Mouse (Mus musculus) embryo, embryonic 11 days (tissue): ENCODE measurements around the gene Mvb12b.

Experiments
- DNase-seq: peaks from one replicate; pipeline ENCODE4 v3.0.0-alpha.2; 2015

The Mvb12b gene

GRCm38 (mm10) chr2:33717821-33718351 lies 169.9 kb downstream of the Mvb12b start:
- DNase-seq = peak; percentile 70

GRCm38 (mm10) chr2:33717378-33717777 lies 170.4 kb downstream of the Mvb12b start:
- peak; percentile 35 for DNase-seq

DNA sequence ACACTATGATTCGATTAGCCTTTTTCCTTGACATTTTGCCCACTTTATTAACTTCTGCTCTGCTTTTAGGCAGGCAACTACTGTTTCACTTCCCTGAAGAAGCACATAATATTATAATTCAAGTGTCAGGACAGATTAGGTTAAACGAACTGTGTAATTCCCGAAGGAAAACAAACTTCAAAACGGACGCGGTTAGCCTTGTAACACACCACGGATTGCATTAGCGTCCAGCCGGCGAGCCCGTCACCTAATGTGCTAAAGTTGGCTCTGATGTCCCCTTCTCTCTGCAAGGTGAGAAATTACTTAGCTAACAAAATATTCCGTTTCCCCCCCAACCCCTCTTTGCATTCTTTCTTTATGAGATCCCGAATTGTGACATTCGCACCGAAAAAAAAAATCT lies 170.9 kb downstream of the Mvb12b start:
- peak; percentile 37 for DNase-seq

DNA sequence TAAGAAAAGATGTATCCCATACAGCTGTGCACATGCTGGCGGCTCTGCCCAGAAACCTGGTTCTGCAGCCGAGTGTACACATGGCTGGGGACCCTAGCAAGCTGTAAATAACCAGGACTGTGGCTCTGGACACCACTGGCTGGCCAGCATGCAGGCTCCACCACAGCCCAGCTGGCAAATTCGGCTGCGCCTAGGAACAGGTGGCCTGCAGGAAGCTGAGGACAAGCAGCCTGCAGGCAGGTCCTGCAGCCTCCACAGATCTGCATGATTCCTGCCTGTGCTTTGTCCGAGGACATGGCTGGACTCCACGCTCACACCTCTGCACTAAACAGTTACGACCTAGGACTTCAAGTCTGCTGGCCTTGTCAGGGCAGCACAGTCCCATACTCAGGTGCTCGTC lies 172.8 kb downstream of the Mvb12b start:
- DNase-seq = peak; percentile 47

DNA sequence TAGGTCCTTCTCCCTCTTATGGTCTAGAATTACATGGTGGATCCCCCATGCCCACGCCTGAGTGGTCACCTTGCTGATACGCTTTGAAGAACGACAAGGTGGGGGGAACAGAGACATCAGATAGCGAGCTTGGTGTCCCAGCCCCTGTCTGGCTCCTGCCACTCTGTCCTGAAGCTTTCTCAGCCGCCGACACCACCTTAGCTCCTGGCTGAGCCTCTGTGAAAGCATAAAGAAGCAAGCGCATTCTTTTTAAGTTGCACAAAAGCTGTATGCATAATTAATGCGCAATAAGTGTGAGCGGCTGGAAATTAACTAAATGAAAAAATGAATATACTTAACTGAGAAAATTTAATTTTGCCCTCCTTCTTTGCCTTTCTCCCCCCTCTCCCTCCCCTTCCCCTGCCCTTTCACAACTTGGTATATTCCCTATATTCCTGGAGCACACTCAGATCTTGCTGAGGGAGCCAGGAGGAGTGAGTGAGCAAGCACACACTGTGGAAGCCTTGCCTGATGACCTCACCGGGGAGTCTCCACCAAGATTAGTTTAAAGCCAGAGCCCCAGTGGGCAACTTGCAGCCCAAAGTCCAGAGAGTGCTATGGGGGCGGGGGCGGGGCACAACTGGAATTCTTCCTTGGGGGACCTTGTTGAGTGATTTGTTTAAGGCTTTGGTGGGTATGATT lies 174.0 kb downstream of the Mvb12b start:
- DNase-seq = peak; percentile 49

- DNase-seq = no peak
These were observed 174.9 kb downstream of the Mvb12b start for GRCm38 (mm10) chr2:33712811-33713210.

GRCm38 (mm10) chr2:33708831-33709230 lies 178.9 kb downstream of the Mvb12b start:
- DNase-seq = no peak

GRCm38 (mm10) chr2:33708096-33708495 lies 179.7 kb downstream of the Mvb12b start:
- peak; percentile 42 for DNase-seq

GRCm38 (mm10) chr2:33706403-33706802 lies 181.3 kb downstream of the Mvb12b start:
- DNase-seq = no peak

DNA sequence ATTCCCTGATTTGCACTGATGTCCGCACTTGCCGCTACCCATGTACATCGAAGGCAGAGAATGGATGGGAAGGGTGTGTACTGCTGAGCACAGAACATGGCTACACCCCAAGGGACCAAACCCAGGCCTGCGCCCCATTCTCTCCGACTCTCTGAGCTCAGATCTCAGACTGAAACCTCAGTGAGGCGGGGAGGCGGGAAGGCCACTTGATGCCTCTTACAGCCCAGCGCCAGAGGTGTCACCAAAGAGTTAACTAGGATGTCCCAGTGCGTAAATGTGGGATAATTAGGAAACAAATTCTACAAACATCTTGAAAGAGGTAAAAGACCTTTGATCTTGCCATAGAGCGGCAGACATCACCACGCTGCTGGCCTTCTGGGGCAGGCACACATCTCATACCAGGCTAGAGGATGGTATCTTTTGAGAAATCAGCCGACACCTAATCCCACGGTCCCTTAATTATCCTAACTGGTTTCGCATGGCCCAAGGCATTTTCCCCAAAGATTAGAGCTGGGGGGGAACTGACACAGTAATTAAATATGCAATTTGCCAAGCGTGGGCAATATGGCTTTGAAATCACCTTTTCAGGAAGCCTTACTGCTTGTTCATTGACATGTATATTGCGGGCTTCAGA lies 181.9 kb downstream of the Mvb12b start:
- peak; percentile 45 for DNase-seq

- peak; percentile 30 for DNase-seq
These were observed 184.5 kb downstream of the Mvb12b start for GRCm38 (mm10) chr2:33703286-33703685.

DNA sequence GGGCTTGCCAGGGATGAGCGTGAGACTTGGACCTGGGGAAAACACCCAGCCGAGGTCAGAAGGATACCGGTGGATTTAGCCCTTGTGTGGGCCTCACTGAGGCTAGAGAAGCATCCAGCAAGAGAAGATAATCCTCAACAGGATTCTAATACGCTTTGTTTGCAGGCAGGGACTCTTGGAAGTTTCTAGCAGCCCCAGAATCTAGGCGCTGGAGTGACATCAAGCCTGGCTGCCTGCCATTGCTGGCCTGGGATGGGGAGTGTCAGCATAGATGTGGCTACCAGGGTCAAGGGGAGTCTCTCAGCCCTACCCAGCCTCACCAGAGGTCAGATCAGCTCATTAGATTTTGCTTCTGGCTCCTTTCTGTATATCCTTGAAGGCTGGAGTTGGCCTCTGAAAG lies 185.0 kb downstream of the Mvb12b start:
- no peak for DNase-seq

GRCm38 (mm10) chr2:33701446-33701815 lies 186.3 kb downstream of the Mvb12b start:
- peak; percentile 44 for DNase-seq

DNA sequence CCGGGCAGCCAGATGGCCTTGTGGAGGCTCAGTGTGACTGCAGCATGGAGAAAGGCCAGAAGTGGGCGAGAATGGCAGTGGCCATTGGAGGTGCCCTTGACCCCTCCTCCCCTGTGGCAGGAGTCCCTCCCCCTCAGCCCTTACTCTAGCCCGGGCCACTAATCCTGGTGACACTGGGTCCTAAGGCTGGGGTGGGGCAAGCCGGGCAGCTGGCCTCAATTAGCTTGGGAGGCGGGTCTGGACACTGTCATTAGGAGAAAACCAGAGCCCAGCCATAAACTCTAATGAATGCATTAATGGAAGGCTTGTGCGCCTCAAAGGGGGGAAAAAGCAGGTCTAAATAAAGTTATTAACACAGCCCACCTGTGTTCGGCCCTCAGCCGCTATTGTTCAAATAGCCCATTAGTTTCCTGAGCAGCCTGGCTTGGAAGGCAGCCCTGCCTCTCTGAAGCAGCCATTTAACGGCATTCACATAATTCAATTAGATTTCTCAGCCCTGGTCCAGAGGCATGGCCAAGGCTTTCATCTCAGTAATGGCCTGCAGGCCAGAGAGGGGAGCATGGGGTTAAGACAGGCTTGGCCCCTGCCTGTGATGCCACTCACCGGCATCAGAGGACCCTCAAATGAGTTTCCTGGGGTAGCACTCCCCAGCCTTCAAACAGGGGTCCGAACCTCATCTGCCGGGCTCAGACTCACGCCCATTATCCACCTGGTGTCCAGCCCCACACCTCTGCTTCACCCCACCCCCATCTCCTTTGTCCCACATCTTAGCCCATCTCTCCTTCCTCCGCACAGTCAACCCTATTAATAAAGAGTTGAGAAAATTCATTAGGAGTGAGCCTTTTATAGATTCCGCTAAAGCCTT lies 186.9 kb downstream of the Mvb12b start:
- peak; percentile 75 for DNase-seq

DNA sequence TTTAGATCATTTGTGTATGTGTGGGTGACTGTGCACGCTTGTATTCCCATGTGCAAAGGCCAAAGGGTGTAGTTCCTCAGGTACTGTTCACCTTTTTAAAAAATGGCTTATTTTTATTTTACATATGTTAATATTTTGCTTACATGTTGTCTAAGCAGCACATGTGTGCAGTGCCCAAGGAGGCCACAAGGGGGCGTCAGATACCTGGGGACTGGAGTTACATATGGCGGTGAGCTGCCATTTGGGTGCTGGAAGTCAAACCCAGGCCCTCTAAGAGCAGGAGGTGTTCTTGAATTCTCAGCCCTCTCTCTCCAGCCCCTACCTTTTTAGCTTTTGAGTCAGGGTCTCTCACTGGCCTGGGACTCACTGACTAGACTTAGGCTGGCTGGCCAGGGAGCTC lies 188.8 kb downstream of the Mvb12b start:
- no peak for DNase-seq

DNA sequence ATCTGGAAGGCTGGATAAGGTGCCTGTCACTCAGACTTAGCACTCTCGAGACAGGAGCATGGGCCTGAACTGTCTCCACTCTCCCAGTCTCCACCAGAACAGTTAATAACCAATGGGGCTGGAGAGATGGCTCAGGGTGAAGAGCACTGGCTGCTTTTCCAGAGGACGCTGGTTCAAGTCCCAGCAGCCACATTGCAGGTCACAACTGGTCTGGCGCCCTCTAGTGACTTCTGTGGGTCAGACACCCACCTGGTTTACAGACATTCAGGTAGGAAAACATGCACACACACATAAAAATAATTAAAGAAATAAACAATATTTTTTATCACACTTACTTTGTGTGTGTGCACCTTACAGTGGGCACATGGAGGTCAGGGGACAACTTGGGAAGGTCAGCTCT lies 191.3 kb downstream of the Mvb12b start:
- no peak for DNase-seq

DNA sequence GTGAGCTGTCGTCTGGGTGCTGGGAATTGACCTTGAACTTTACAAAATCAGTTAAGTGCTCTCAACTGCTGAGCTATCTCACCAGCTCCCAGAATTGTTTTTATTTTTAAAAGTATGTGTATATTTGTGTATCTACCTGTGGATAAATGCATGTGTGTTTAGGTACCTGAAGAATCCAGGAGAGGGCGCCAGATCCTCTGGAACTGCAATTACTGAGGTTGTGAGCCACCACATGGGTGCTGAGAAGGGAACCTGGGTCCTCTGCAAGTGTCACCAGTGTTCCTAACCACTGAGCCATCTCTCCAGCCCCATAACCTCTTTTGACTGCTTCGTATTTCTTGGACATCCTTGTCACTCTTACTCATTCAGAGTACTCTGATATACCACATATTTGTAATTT lies 193.8 kb downstream of the Mvb12b start:
- DNase-seq = no peak

DNA sequence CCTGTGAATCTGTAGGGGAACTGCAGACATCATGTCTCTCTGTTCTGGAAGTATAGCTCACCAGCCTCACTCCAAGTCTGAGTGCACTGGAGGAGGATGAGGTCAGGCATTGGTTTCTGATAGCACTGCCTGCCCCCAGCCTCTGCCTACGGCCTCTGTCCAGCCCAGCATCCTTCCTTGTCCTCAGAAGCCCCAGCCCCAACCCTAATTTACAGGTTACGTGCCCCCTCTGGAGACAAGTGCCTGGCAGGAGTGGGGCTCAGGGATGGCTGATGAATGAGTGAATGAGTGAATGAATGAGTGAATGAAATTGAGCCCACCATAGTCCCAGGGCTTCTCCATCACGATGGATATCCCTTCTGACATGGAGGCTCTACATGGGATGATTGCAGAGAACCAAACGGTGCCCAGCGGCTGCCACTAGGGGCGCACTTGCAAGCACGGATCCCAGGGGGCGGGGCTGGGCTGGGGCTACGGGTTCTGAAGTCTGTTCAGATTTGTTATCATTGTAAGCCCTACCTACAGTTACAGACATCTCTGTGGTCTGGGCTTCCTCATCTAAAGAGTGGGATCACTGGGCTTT lies 197.8 kb downstream of the Mvb12b start:
- DNase-seq = peak; percentile 70

DNA sequence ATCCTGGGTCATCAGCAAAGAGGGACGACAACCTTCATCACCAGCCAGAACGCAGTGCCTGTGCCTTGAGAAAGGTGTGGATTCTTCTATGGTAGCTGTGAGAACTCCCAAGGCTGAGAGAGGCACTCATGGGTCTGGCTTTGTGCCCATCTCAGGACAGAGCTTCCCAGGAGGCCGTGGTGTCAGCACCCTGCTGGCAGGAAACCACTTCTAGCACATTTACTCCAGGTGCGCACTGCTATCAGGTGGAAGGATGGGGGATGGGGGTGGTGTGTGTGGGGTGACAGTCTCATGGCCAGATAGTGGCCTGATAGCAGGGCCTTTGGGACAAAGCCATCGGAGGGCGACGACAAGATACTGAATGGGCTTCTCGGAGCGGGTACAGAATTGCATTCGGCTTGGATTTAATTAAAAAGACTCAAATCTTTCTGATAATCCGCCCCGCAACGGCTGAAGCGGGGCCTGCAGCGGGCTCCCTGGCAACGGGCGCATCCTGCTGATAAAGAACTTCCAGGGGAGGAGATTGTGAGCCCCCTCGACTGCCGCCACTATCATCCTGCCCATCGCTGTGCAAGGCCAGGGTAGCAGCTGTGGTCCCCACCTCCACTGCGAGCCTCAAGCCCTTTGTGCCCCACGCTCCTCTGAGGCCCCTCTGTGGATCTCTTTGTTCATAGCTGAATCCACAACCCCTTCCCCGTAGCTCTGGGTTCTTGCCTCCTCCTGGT lies 198.4 kb downstream of the Mvb12b start:
- DNase-seq = no peak

- DNase-seq = no peak
These were observed 204.2 kb downstream of the Mvb12b start for GRCm38 (mm10) chr2:33683594-33683993.

GRCm38 (mm10) chr2:33683095-33683494 lies 204.7 kb downstream of the Mvb12b start:
- no peak for DNase-seq

DNA sequence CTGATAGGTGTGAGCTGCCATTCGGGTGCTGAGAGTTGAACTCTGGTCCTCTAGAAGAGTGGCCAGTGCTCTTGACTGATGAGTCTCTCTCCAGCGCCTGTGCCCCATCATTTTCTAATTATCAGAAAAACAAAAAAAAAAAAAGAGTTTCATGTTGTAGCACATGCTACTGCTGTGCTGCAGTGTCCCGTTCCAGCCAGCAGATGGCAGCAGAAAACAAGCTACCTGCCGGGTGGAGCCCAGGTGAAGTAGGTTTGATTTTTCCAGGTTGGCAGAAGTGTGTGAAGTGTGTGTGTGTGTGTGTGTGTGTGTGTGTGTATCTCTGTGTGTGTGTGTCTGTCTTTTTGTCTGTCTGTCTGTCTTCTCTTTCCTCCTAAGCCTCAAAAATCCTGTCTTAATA lies 205.5 kb downstream of the Mvb12b start:
- peak; percentile 64 for DNase-seq
